Mouse (Mus musculus): ENCODE results near the gene Vwa5b1. TPM values are rescaled to one million over a fixed set of nuclear protein-coding genes. Genes with fewer than 3 reads are reported as not detected.
A peak's percentile ranks its signal among the peaks of the same experiment; 100 is the strongest.

Gene Vwa5b1
- polyA plus RNA-seq, 1 experiment = 2.0 TPM

- no peak for DNase-seq (ENCODE audit: low read depth)
- TF ChIP-seq POLR2A (IDR thresholded peaks at IDR 0.05; ENCODE audit: borderline replicate concordance, extremely low read depth, insufficient read depth, insufficient read length, poor library complexity, severe bottlenecking) = no peak
- no peak for TF ChIP-seq CTCF (IDR thresholded peaks at IDR 0.05; ENCODE audit: borderline replicate concordance, extremely low read depth, insufficient read depth, insufficient read length)
Measured at GRCm38 (mm10) chr4:138524769-138525168, 110.9 kb downstream of the Vwa5b1 start.

- DNase-seq (ENCODE audit: low read depth) = peak; percentile 41
- TF ChIP-seq POLR2A (IDR thresholded peaks at IDR 0.05; ENCODE audit: borderline replicate concordance, extremely low read depth, insufficient read depth, insufficient read length, poor library complexity, severe bottlenecking) = no peak
- no peak for TF ChIP-seq CTCF (IDR thresholded peaks at IDR 0.05; ENCODE audit: borderline replicate concordance, extremely low read depth, insufficient read depth, insufficient read length)
Measured at GRCm38 (mm10) chr4:138523775-138524174, 111.9 kb downstream of the Vwa5b1 start.

DNA sequence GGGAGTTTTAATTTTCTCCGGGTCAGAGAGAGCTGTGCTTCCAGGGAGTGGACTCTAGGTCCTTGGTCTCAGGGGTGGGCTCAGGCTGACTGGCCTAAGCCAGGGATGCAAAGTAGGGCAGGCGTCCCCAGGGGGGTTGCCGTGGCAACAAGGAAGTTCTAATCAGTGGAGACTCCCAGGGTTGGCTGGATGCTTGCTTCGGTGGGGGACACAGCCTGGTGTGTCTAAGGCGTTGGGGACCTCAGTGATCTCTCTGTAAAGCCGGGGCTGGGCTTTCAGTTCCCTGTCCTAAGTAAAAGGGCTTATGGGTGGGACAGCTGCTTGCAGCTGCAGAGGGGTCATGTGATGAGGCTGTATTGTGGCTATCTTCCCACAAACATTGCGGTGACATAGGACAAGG is 113.4 kb downstream of the Vwa5b1 start:
- peak; percentile 66 for DNase-seq (ENCODE audit: low read depth)
- TF ChIP-seq CTCF (IDR thresholded peaks at IDR 0.05; ENCODE audit: borderline replicate concordance, extremely low read depth, insufficient read depth, insufficient read length) = no peak
- TF ChIP-seq POLR2A (IDR thresholded peaks at IDR 0.05; ENCODE audit: borderline replicate concordance, extremely low read depth, insufficient read depth, insufficient read length, poor library complexity, severe bottlenecking) = no peak

DNA sequence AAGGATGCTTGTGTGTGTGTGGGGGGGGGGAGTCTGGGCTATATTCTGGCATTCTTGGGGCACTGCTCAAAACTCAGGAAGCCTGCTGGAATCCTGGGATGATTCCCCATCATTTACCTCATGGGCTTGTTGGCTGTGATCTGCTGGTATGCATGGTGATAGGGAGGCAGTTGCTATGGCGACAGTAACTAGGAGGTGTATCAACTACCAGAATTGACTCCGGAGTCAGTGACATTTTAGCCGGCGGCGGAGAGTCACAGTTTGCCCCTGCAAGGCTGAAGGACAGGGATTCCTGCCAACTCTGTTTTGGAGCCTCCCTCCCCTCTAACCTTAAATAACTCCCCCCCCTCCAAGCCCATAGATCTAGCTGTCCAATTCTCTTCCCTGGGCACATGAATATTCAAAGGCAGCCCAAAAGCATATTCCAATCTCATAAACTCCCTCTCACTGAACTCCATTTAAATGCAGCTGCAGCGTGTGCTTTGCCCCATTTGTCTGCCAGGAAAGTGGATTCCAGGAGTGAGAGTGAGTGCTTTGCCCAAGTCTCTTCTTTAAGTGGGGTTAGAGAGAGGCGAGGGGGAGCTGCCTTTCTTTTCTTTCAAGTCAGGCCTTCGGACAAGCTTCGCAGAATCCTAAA is 118.4 kb downstream of the Vwa5b1 start:
- DNase-seq (ENCODE audit: low read depth) = peak; percentile 91
- TF ChIP-seq POLR2A (IDR thresholded peaks at IDR 0.05; ENCODE audit: borderline replicate concordance, extremely low read depth, insufficient read depth, insufficient read length, poor library complexity, severe bottlenecking) (no peak), CTCF (IDR thresholded peaks at IDR 0.05; ENCODE audit: borderline replicate concordance, extremely low read depth, insufficient read depth, insufficient read length) (no peak)

- TF ChIP-seq POLR2A (IDR thresholded peaks at IDR 0.05; ENCODE audit: borderline replicate concordance, extremely low read depth, insufficient read depth, insufficient read length, poor library complexity, severe bottlenecking) (no peak), CTCF (IDR thresholded peaks at IDR 0.05; ENCODE audit: borderline replicate concordance, extremely low read depth, insufficient read depth, insufficient read length) (no peak)
- no peak for DNase-seq (ENCODE audit: low read depth)
Measured at GRCm38 (mm10) chr4:138516448-138516847, 119.2 kb downstream of the Vwa5b1 start.

Other genes starting within 250 kb of the Vwa5b1 start
- 2.9 and 4.3 TPM in 2 replicates for gene Fam43b, start 239.4 kb downstream of the Vwa5b1 start, polyA plus RNA-seq (2012; rRNA removed)
- gene Mul1, start 201.2 kb downstream of the Vwa5b1 start, polyA plus RNA-seq (2012; rRNA removed) = 14.5 and 19.6 TPM in 2 replicates
- 28.3 and 37.4 TPM in 2 replicates for gene Camk2n1, start 181.6 kb downstream of the Vwa5b1 start, polyA plus RNA-seq (2012; rRNA removed)
- gene Pla2g2c, start 88.9 kb upstream of the Vwa5b1 start, polyA plus RNA-seq (2012; rRNA removed) = 0.24 and 0.63 TPM in 2 replicates
- gene Ubxn10, start 101.3 kb upstream of the Vwa5b1 start, polyA plus RNA-seq (2012; rRNA removed) = 3.8 and 5.3 TPM in 2 replicates
- 0.16 and 1.2 TPM in 2 replicates for gene Pla2g2f, start 121.7 kb upstream of the Vwa5b1 start, polyA plus RNA-seq (2012; rRNA removed)
- gene Pla2g2d, start 139.9 kb upstream of the Vwa5b1 start, polyA plus RNA-seq (2012; rRNA removed) = 0.13 and 0.14 TPM in 2 replicates
- 0.61 and 0.94 TPM in 2 replicates for gene Pla2g5, start 227.6 kb upstream of the Vwa5b1 start, polyA plus RNA-seq (2012; rRNA removed)
- not detected in 2 replicates for gene Gm13030, start 238.1 kb upstream of the Vwa5b1 start, polyA plus RNA-seq (2012; rRNA removed)
- not detected in 2 replicates for gene Pla2g2e, start 242.1 kb upstream of the Vwa5b1 start, polyA plus RNA-seq (2012; rRNA removed)

Measured in brain, embryonic 14.5 days (tissue).